Mouse (Mus musculus): ENCODE measurements around the gene Sars. TPM values are rescaled to one million over a fixed set of nuclear protein-coding genes. Genes with fewer than 3 reads are reported as not detected.

Gene Sars
- polyA plus RNA-seq, 1 experiment from 2014 or later = 79.7 TPM

GRCm38 (mm10) chr3:108454172-108454571, 9.2 kb upstream of the Sars start:
- no peaks in the 10 kb centered on the region for H3K27me3 ChIP-seq
- no peaks in the 10 kb centered on the region for H3K9me3 ChIP-seq (replicated peaks)
- H3K27ac ChIP-seq = no peak overlapping the region
- H3K36me3 ChIP-seq = no peaks in the 10 kb centered on the region
- 52% methylated on average over 1 of the region's 1 CpGs for WGBS
- peaks cover 5% of the 10 kb centered on the region; the same call in 1 of the 2 replicates for H3K4me1 ChIP-seq (replicated peaks)
- ATAC-seq (replicated peaks; ENCODE audit: insufficient number of reproducible peaks, insufficient read depth, low FRiP score, low read depth) = no peak
- no peak overlapping the region for H3K4me3 ChIP-seq
- H3K9ac ChIP-seq = no peak overlapping the region
- no peak overlapping the region for H3K4me2 ChIP-seq

DNA sequence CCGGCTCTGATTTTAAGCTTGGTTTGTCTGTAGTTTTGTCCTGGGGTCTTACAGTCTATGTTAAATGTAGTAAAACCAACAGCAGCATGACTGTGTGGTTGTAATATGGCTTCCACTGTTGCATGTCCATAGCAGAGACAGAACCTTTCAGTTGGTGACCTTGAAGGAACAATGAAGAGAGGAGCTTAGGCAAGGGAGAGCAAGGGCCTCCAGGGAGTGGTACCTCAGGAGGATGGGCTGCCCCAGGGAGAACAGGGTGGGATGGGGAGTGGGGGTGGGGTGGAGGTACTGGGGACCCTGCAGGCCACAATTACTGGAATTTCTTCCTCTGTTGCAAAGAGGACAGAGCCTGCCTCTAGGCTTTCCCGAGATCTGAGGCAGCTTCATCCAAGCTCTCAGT, 7.0 kb upstream of the Sars start:
- ATAC-seq (replicated peaks; ENCODE audit: insufficient number of reproducible peaks, insufficient read depth, low FRiP score, low read depth) = no peak
- H3K9me3 ChIP-seq (replicated peaks) = no peaks in the 10 kb centered on the region
- WGBS = 80% methylated on average over 2 of the region's 2 CpGs
- H3K4me1 ChIP-seq (replicated peaks) = no peaks in the 10 kb centered on the region
- no peak overlapping the region for H3K4me3 ChIP-seq
- no peaks in the 10 kb centered on the region for H3K36me3 ChIP-seq
- H3K9ac ChIP-seq = no peak overlapping the region
- H3K27me3 ChIP-seq = no peaks in the 10 kb centered on the region
- no peak overlapping the region for H3K27ac ChIP-seq
- no peak overlapping the region for H3K4me2 ChIP-seq

- ATAC-seq (replicated peaks; ENCODE audit: insufficient number of reproducible peaks, insufficient read depth, low FRiP score, low read depth) = no peak
Observed at GRCm38 (mm10) chr3:108445366-108445705, 327 bp upstream of the Sars start.

DNA sequence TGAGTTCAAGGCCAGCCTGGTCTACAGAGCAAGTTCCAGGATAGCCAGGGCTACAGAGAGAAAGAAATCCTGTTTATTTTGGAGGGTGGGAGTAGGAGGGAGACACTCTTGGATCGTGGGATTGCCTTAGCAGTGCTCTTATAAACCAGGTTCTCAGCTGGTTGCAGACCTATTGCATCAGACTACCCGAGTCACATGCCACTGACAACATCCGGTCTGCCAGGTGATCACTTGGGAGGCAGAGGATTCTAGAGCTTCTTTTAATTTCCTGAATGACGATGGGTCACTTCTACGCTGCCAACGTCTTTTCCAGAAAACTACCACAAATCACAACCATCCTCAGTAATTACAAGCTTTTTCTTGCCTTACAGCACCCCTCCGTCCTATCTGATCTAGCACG, 980 bp downstream of the Sars start:
- ATAC-seq (replicated peaks; ENCODE audit: insufficient number of reproducible peaks, insufficient read depth, low FRiP score, low read depth) = no peak
- no peaks in the 10 kb centered on the region for H3K9me3 ChIP-seq (replicated peaks)
- H3K9ac ChIP-seq = peak overlapping the region; percentile 71
- peak overlapping the region; percentile 78 for H3K4me3 ChIP-seq
- H3K4me2 ChIP-seq = peak overlapping the region; percentile 82
- no peaks in the 10 kb centered on the region for H3K27me3 ChIP-seq
- peak overlapping the region; percentile 85 for H3K27ac ChIP-seq
- WGBS = 13% methylated on average over 8 of the region's 8 CpGs
- H3K4me1 ChIP-seq (replicated peaks) = peaks cover 20% of the 10 kb centered on the region
- peaks cover 5% of the 10 kb centered on the region; the same call in 1 of the 2 replicates for H3K36me3 ChIP-seq

More at GRCm38 (mm10) chr3:108445366-108445705, 327 bp upstream of the Sars start:
- H3K4me1 ChIP-seq (replicated peaks) = peaks cover 20% of the 10 kb centered on the region
- 14% methylated on average over 6 of the region's 6 CpGs for WGBS
- no peaks in the 10 kb centered on the region for H3K27me3 ChIP-seq
- H3K36me3 ChIP-seq = peaks cover 5% of the 10 kb centered on the region; the same call in 1 of the 2 replicates
- peak overlapping the region; percentile 78 for H3K4me3 ChIP-seq
- peak overlapping the region; percentile 85 for H3K27ac ChIP-seq
- H3K4me2 ChIP-seq = peak overlapping the region; percentile 82
- no peaks in the 10 kb centered on the region for H3K9me3 ChIP-seq (replicated peaks)
- H3K9ac ChIP-seq = peak overlapping the region; percentile 49

GRCm38 (mm10) chr3:108436380-108436714, 8.7 kb downstream of the Sars start:
- no peak overlapping the region for H3K9ac ChIP-seq
- H3K27ac ChIP-seq = 0 out of 2 replicates have a peak overlapping the region, but pooled peaks have one; percentile 33
- no peaks in the 10 kb centered on the region for H3K9me3 ChIP-seq (replicated peaks)
- 76% methylated on average over 7 of the region's 7 CpGs for WGBS
- no peak overlapping the region for H3K4me2 ChIP-seq
- H3K27me3 ChIP-seq = no peaks in the 10 kb centered on the region
- no peak overlapping the region for H3K4me3 ChIP-seq
- H3K4me1 ChIP-seq (replicated peaks) = peaks cover 7% of the 10 kb centered on the region; the same call in 1 of the 2 replicates
- ATAC-seq (replicated peaks; ENCODE audit: insufficient number of reproducible peaks, insufficient read depth, low FRiP score, low read depth) = no peak
- peaks cover 50% of the 10 kb centered on the region for H3K36me3 ChIP-seq

GRCm38 (mm10) chr3:108435701-108436379, 9.2 kb downstream of the Sars start:
- H3K9me3 ChIP-seq (replicated peaks) = no peaks in the 10 kb centered on the region
- H3K9ac ChIP-seq = no peak overlapping the region
- peak overlapping the region; percentile 45 for H3K27ac ChIP-seq
- ATAC-seq (replicated peaks; ENCODE audit: insufficient number of reproducible peaks, insufficient read depth, low FRiP score, low read depth) = peak; percentile 72; the same call in 1 of the 2 replicates
- H3K36me3 ChIP-seq = peaks cover 55% of the 10 kb centered on the region
- H3K4me2 ChIP-seq = no peak overlapping the region
- no peak overlapping the region for H3K4me3 ChIP-seq
- H3K27me3 ChIP-seq = no peaks in the 10 kb centered on the region
- peaks cover 6% of the 10 kb centered on the region; the same call in 1 of the 2 replicates for H3K4me1 ChIP-seq (replicated peaks)
- 75% methylated on average over 17 of the region's 17 CpGs for WGBS

- Histone ChIP-seq H3K27me3 (no peaks in the 10 kb centered on the region), H3K27ac (no peak overlapping the region), H3K4me1 (replicated peaks) (peaks cover 6% of the 10 kb centered on the region; the same call in 1 of the 2 replicates), H3K4me2 (no peak overlapping the region), H3K9ac (no peak overlapping the region), H3K4me3 (no peak overlapping the region), H3K36me3 (peaks cover 62% of the 10 kb centered on the region), H3K9me3 (replicated peaks) (no peaks in the 10 kb centered on the region)
- 61% methylated on average over 19 of the region's 19 CpGs for WGBS
- ATAC-seq (replicated peaks; ENCODE audit: insufficient number of reproducible peaks, insufficient read depth, low FRiP score, low read depth) = no peak
Observed at GRCm38 (mm10) chr3:108433881-108434495, 11.0 kb downstream of the Sars start.

GRCm38 (mm10) chr3:108433188-108433880, 11.7 kb downstream of the Sars start:
- H3K4me3 ChIP-seq = no peak overlapping the region
- no peak for ATAC-seq (replicated peaks; ENCODE audit: insufficient number of reproducible peaks, insufficient read depth, low FRiP score, low read depth)
- peaks cover 69% of the 10 kb centered on the region for H3K36me3 ChIP-seq
- 60% methylated on average over 18 of the region's 18 CpGs for WGBS
- no peak overlapping the region for H3K27ac ChIP-seq
- peaks cover 4% of the 10 kb centered on the region; the same call in 1 of the 2 replicates for H3K4me1 ChIP-seq (replicated peaks)
- no peak overlapping the region for H3K9ac ChIP-seq
- no peak overlapping the region for H3K4me2 ChIP-seq
- H3K9me3 ChIP-seq (replicated peaks) = no peaks in the 10 kb centered on the region
- H3K27me3 ChIP-seq = no peaks in the 10 kb centered on the region

DNA sequence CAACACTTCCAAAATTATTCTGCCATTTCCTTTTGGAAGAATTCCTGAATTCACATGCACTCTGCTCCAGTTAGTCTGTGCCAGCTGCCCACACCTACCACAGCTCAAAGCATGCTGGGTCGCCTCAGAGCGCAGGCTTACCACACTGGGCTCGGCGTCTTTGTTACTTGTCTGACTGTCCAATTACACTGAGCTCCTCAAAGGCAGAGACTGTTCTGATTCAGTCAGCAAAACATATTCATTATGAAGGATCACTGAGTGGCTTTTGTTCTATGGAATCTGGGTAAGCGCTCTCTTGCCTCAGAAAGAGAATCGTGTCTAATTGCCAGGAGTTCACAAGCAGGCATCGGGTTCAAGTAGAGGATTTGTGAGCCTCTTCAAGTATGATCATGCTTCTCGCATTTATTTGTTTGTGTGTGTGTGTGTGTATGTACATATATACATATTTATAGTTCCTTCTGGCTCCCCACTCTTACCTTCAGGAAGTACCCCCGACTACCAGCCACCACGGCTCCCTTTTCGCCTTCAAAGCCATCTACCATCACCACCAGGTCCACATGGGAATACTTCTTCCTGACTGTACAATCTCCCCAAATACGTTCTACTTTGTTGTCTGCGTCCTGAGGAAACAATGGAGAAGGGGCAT, 12.3 kb downstream of the Sars start:
- Histone ChIP-seq H3K27ac (no peak overlapping the region), H3K4me2 (no peak overlapping the region), H3K27me3 (no peaks in the 10 kb centered on the region), H3K4me1 (replicated peaks) (peaks cover 4% of the 10 kb centered on the region; the same call in 1 of the 2 replicates), H3K9ac (no peak overlapping the region), H3K36me3 (peaks cover 76% of the 10 kb centered on the region), H3K4me3 (no peak overlapping the region), H3K9me3 (replicated peaks) (no peaks in the 10 kb centered on the region)
- no peak for ATAC-seq (replicated peaks; ENCODE audit: insufficient number of reproducible peaks, insufficient read depth, low FRiP score, low read depth)
- 88% methylated on average over 13 of the region's 13 CpGs for WGBS

- 84% methylated on average over 6 of the region's 6 CpGs for WGBS
- peaks cover 42% of the 10 kb centered on the region for H3K36me3 ChIP-seq
- H3K4me3 ChIP-seq = no peak overlapping the region
- no peaks in the 10 kb centered on the region for H3K27me3 ChIP-seq
- H3K9me3 ChIP-seq (replicated peaks) = no peaks in the 10 kb centered on the region
- H3K4me2 ChIP-seq = no peak overlapping the region
- ATAC-seq (replicated peaks; ENCODE audit: insufficient number of reproducible peaks, insufficient read depth, low FRiP score, low read depth) = no peak
- no peak overlapping the region for H3K27ac ChIP-seq
- H3K9ac ChIP-seq = no peak overlapping the region
- H3K4me1 ChIP-seq (replicated peaks) = peaks cover 15% of the 10 kb centered on the region
Observed at GRCm38 (mm10) chr3:108425624-108426018, 19.4 kb downstream of the Sars start.

- H3K9ac ChIP-seq = no peak overlapping the region
- ATAC-seq (replicated peaks; ENCODE audit: insufficient number of reproducible peaks, insufficient read depth, low FRiP score, low read depth) = no peak
- H3K9me3 ChIP-seq (replicated peaks) = no peaks in the 10 kb centered on the region
- no peak overlapping the region for H3K27ac ChIP-seq
- no peak overlapping the region for H3K4me2 ChIP-seq
- peaks cover 42% of the 10 kb centered on the region for H3K36me3 ChIP-seq
- no peaks in the 10 kb centered on the region for H3K27me3 ChIP-seq
- H3K4me1 ChIP-seq (replicated peaks) = peaks cover 15% of the 10 kb centered on the region
- 85% methylated on average over 7 of the region's 7 CpGs for WGBS
- H3K4me3 ChIP-seq = no peak overlapping the region
Observed at GRCm38 (mm10) chr3:108424944-108425623, 19.9 kb downstream of the Sars start.

Measured in heart, embryonic 15.5 days (tissue).